Mouse (Mus musculus) lung, adult 2 months (tissue): ENCODE measurements around the gene Cyb5d1.

Experiments used
- CTCF ChIP-seq: fragments of 200-500 bp; IDR thresholded peaks from 2 replicates; pipeline ENCODE4 v1.5.1; 2011; ENCODE audit warnings: mild to moderate bottlenecking, low read length, control low read depth; ENCODE audit not compliant: insufficient read depth
- POLR2A ChIP-seq: fragments of 200-500 bp; IDR thresholded peaks from 2 replicates; pipeline ENCODE4 v1.6.1; 2011; ENCODE audit warnings: low read depth, mild to moderate bottlenecking, control low read depth, low read length, borderline replicate concordance; ENCODE audit errors: extremely low read depth

GRCm38 (mm10) chr11:69356544-69356943, 38.9 kb downstream of the Cyb5d1 start:
- no peak for TF ChIP-seq POLR2A
- no peak for TF ChIP-seq CTCF
